Mouse (Mus musculus) urinary bladder, postnatal 10 days (tissue): ENCODE results near the gene Nsd1.
A peak's percentile ranks its signal among the peaks of the same experiment; 100 is the strongest.
"Not testable (repeated sequence)": the region's sequence is repeated elsewhere in the genome, so short reads cannot be mapped to it uniquely, and the experiment has no call there.

Source experiments
- DNase-seq: peaks from one replicate; pipeline ENCODE4 v3.0.0; 2022; ENCODE audit warnings: low spot score

Nsd1 gene

DNA sequence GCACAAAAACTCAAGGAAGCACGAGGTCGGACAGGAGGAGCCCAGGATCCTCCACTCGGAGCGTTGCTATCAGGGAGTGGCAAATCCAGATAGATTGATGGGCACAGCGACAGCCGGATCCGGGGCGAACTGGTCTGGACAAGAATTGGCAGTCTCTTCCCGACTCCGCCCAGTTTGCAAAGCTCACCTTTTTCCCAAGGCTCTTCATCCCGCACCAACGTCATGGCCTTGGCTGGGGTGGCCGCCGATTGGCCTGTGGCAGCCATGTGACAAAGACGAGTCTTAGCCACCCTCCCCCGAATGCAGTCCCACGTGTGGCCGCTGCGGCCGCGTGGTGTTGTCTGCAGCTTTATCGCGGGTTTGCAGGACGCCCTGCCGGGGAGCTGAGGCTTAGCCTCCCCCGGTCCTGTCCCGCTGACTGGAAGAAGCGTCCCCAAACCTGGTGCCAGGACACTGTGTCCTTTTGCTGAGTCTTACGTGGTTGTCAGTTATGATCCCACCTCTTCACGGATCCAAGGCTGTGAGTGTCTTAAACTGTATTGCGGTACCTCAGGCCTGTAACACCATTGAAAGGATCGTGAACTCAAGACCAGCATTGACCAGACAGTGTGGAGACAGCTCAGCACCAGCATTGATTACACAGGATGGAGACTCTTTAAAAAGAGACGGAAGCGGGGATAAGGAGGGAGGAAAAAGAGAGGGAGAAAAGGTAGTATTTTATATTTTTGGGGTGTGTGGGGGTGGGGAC is 19.3 kb upstream of the Nsd1 start:
- DNase-seq, result peak; percentile 82

DNA sequence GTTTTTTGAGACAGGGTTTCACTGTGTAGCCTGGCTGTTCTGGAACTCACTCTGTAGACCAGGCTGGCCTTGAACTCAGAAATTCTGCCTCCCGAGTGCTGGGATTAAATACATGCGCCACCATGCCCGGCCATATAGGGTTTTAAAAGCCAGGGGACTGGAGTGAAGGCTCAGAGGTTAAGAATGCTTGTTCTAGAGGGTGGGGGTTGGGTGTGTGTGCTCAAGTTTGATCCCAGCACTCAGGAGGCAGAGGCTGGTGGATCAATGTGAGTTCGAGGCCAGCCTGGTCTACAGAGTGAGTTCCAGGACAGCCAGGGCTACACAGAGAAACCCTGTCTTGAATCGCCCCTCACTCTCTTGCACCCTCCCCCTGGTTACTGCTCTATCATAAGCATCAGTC is 18.0 kb upstream of the Nsd1 start:
- DNase-seq, result no peak

DNA sequence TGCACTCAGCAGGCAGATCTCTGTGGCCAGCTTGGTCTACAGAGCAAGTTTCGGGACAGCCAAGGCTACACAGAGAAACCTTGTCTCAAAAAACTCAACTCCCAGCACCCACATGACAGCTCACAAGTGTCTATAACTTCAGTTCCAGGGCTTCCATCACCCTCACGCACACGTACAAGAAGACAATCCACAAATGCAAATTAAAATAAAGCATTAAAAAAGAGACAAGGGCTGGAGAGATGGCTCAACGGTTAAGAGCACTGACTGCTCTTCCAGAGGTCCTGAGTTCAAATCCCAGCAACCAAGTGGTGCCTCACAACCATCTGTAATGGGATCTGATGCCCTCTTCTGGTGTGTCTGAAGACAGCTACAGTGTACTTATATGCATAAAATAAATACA is 6.8 kb upstream of the Nsd1 start:
- DNase-seq, result not testable (repeated sequence)

DNA sequence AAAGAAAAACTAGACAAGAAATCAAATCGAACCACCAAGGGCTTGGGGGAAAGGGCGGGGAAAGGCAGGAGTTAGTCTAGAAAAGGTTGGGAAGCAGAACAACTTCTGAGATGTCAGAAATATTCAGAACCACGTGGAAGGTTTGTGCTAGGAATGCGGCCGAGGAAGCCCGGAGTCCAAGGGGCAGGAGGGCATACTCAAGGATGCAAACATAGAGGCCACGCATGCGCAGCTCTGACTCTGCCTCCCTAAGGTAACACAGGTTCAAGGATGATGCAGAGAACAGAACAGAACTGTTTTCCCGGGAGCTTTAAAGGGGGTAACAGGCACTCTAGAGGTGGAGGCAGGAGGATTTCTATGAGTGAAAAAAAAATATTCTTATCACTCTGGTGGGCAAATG is 5.8 kb upstream of the Nsd1 start:
- no peak for DNase-seq

DNA sequence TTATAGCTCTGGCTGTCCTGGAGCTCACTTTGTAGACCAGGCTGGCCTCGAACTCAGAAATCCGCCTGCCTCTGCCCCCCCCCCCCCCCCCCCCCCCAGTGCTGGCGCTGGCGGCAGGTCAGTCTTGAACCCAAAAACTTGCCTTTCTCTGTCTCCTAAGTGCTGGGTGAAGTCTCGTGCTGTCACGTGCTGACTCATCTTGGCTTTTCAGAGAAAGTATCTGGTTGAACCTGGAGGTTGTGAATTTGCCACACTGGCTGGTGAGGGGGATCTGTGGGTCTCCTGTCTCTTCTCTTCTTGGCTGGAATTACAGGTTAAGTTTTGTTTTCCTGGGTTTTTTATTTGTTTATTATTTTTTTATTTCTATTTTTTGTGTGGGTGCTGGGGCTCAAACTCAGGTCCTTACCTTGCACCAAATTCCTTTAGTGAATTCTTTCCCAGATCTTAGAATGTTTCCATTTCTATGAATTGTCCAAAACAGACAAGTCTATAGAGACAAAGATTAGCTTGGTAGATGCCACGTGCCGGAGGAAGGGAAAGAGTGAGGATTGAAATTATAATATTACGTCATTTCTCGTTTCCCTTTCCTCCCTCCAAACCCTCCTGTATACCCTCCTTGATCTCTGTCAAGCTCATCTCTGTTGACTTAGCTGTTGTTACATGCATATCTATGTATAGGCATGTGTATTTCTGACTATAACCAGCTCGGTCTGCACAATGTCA is 4.8 kb upstream of the Nsd1 start:
- no peak for DNase-seq

DNA sequence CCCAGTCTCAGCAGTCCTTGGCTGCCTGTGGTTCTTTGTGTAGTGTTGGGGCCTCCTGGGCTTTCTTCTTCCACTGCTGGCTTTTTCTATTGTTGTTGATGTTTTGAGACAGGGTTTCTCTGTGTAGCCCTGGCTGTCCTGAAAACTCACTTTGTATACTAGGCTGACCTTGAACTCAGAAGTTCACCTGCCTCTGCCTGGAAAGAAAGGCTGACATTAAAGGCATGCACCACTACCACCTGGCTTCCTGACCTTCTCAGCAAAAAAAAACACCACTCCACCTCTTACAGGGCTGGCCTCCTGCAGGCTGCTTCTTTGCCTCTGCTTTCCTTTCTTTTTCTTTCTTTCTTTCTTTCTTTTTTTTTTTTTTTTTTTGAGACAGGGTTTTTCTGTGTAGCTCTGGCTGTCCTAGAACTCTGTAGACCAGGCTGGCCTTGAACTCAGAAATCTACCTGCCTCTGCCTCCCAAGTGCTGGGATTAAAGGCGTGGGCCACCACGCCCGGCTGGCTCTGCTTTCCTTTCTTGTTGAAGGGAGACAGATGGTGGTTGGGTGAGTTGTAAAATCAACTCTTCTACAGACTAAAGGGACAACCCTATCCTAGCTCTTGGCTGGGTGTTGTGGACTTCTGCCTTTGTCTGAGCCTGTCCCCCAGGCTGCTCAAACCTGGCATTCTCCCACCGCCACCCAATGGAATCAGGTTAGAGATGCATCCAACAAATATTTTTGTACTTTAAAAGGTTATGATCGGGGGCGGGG is 4.0 kb upstream of the Nsd1 start:
- DNase-seq, result no peak

DNA sequence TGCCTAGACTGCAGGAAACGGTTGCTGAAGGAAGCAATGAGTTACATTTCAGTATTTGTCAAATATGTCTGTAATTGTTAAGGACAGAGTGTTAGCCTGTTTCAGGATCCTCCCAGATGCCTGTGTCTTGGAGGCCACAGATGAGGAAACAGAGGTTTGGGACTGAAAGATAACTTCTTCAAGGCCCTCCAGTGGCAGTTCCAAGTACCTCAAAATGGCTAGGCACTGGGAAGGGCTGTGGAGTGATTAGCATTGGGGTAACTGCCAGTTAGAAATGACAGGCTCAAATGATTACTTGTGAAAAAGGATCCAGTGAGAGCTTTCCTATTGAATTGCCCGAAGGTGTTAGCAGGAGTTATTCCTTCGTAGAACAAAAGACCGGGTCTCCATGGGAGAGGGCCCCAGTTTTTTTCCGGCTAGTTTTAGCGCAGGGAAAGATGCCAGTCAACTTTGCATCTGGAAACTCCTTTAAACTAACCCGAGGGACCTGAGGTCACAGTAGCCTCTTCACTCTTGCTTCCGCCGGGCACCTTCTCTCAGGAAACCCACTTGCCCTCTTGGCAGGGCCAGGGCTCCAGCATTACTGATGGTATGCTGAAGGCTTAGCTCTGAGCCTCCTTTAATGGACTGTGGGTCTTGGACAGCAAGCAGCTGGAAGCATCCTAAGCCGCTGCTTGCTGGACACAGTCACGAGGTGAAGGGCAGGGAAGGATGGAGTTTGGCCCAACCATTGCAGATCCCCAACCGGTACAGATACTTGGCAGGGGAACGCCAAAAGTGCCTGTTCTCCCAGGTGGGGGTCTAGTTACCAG is 539 bp upstream of the Nsd1 start:
- DNase-seq, result no peak

DNA sequence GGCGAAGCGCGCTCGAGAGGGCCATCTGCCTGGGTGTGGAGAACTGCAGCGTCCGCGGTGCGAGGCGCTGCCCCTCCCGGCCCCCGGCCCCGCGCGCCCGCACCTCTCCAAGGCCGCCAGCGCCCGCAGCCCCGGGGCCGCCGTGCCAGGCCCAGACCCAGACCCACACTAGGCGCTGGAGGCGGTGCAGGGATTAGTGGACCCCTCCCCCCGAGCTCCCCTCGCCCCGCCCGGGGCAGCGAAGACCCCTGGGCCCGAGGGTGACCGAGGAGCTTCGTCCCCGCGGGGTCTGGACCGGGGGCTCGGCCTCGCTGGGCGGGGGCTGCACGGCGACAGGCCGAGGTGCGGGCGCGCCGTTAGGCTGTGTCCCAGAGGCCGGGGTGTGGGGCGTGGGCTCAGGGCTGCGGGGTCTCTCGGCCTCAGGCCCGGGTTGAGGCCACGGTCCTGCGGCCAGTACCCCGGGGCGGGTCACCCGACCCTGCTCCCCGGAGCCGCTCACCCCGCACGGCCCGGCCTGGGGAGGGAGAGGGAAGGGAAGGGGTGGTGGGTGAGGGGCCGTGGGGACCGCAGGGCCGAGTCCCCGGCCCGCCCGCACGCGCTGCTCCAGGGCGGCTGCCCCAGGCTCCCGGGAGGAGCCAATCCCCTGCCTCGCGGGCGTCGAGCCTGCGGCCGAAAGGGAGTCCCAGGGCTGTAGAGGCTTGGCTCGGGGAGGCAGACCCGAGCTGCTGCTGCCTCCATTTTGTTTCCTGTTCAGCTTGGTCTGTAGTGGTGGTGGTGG is 800 bp downstream of the Nsd1 start:
- no peak for DNase-seq

DNA sequence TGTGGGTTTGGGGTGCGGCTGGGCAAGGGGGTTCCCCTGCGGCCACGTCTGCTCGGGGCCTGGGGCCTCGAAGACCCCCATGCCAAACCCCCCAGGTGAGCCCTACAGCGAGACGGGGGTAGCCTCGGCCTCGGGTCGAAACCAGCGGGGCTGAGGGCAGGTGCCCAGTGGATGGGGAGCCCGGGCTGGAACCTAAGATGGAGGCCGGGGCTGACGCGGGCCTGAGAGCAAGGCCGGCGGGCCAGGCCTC is 1.3 kb downstream of the Nsd1 start:
- no peak for DNase-seq

DNA sequence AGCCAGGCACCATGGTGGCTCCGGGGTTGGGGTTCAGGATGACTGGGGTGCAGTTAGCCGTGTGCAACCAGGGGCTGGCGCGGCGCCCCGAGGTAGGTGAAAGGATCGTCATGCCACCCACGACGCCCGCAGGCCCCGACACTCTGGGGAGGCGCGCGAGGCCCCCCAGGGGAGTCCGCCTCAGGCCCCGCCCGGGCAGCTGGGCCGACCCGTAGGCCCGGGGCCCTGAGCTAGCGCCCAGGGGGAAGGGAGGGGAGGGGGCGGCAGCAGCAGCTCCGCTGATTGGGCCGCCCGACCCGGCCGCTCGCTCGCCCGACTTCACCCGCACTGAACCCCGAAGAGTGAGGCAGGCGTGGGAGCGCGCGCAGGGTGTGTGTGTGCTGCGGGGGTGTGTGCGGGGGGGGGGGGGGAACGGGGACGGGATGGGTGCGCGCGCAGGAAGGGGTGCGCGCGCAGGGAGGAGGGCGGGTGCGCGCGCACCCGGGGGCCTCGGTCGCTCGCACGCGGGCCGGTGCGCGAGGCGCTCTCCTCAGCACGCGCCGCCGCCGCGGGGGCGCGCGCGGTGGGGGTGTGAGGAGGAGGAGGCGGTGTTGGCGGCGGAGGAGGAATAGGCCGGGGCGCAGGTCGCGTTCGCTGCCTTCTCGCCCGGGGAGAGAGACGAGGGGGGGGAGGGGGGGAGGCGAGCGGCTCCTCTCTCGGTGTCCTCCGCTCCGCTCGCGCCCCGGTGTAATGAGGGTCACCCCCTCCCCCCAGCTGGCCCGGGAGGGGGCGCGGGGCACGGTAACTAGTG is 1.8 kb downstream of the Nsd1 start:
- DNase-seq, result peak; percentile 56

DNA sequence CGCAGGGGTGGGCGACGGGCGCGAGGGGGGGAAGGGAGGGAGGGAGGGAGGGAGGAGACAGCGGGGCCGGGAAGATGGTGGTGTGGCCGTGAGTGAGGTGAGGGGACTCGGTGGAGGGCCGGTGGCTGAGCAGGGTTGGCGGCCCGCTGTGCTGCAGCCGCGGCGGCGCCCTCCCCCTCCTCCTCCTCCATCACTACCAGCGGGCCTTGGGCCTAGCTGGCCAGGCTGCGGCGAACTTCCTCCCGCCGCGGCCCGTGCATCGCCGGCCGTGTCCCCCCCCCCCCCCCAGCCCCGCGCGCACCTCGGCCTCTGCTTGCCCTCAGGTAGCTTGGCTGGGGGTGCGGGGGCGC is 2.4 kb downstream of the Nsd1 start:
- DNase-seq, result no peak

DNA sequence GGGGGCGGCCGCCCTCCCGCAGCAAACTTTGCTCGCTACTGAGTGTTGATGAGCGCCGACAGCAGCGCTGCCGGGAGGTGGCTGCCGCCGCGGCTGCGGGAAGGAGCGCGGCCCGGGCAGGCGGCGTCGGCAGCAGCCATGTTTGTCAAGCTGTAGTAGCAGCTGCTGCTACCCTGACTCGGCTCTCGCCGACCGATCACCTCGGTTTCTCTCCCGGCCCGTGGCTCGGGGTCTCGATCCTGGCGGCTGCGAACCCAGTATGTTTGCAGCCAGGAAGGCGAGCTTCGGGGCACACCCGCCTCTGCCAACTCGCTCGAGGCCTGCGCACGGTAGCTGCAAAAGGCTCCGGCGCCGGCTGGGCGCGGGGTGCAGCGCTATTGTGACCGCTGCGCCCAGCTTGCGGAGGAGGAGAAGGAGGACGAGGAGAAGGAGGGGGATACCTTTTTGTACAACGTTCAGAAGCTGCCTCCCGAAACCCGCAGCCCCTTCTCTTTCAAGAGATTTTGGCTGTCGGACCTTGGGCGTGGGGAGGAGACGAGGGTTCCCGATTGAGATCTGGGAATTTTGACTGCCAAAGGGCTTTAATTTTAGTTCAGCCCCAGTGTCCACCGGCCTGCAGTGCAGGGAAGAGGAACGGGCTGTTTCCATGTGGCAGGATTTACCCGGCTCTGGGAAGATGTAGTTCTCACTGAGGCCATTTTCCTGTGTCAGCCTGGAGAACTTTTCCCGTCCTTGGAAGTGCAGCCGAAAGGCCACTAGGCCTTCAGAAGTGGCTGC is 3.0 kb downstream of the Nsd1 start:
- no peak for DNase-seq

DNA sequence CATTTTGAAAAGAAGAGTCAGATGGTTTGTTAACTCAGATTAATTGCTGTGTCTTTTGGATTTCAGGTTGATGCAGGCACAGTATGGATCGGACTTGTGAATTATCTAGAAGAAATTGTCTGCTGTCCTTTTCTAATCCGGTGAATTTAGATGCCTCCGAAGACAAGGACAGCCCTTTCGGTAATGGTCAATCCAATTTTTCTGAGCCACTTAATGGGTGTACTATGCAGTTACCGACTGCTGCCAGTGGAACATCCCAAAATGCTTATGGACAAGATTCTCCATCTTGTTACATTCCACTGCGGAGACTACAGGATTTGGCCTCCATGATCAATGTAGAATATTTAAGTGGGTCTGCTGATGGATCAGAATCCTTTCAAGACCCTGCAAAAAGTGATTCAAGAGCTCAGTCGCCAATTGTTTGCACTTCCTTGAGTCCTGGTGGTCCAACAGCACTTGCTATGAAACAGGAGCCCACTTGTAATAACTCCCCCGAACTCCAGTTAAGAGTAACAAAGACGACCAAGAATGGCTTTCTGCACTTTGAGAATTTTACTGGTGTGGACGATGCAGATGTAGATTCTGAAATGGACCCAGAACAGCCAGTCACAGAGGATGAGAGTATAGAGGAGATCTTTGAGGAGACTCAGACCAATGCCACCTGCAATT is 3.7 kb downstream of the Nsd1 start:
- DNase-seq, result no peak

DNA sequence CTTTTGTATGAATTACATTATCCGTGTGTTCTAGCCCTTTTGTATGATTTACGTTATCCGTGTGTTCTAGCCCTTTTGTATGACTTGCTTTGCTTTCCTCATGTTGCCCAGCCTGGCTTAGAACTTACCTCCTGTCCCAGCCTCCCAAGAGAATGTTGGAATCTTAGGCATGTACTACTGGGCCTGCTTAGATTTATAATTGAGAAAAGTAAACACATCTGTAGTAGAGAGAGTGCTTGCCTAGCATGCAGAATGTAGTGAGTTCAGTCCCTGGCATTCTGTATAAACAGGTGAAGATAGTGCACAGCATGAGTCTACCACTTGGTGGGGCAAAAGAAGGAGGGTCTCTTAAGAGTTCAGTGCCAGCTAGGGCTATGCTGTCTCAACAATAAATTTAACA is 14.8 kb downstream of the Nsd1 start:
- no peak for DNase-seq

DNA sequence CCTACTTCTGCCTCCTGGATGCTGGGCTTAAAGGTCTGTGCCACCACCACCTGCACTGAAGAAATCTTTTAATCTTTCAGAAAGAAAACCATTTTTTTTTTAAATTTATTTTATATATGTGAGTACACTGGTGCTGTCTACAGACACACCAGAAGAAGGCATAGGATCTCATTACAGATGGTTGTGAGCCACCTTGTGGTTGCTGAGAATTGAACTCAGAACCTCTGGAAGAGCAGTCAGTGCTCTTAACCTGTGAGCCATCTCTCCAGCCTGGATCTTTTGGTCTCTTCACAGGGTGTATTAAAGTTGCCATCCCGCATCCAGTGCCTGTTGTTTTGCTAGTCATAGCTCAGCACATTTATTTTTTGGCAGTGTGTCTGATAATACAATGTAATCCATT is 21.1 kb downstream of the Nsd1 start:
- no peak for DNase-seq

DNA sequence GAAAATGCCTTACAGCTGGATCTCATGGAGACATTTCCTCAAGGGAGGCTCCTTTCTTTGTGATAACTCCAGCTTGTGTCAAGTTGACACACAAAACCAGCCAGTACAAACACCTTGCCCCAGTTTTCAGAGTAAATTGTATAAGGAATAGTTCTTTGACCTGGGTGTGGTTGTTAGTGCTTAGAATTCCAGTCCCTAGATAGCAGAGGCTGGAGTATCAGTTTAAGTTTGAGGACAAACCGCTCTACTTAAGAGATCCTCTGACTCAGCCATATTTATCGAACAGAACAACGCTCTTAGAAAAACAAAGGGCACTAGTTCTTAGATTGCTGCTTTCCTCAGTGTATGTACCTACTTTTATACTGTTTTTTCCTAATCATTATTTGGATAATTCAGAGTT is 33.6 kb downstream of the Nsd1 start:
- DNase-seq, result no peak

DNA sequence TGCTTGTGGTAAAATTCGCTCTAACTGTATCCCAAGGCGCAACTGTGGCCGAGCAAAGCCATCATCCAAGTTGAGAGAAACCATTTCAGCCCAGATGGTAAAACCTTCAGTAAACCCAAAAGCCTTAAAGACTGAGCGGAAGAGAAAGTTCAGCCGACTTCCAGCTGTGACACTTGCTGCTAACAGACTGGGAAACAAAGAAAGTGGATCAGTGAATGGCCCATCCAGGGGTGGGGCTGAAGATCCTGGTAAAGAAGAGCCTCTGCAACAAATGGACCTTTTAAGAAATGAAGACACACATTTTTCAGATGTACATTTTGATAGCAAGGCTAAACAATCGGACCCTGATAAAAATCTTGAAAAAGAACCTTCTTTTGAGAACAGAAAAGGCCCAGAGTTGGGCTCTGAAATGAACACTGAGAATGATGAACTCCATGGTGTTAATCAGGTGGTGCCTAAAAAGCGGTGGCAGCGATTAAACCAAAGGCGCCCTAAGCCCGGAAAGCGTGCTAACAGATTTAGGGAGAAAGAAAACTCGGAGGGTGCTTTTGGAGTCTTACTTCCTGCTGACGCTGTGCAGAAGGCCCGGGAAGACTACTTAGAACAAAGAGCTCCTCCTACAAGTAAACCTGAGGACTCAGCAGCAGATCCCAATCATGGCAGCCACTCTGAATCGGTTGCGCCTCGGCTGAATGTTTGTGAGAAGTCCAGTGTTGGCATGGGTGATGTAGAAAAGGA is 37.9 kb downstream of the Nsd1 start:
- no peak for DNase-seq

DNA sequence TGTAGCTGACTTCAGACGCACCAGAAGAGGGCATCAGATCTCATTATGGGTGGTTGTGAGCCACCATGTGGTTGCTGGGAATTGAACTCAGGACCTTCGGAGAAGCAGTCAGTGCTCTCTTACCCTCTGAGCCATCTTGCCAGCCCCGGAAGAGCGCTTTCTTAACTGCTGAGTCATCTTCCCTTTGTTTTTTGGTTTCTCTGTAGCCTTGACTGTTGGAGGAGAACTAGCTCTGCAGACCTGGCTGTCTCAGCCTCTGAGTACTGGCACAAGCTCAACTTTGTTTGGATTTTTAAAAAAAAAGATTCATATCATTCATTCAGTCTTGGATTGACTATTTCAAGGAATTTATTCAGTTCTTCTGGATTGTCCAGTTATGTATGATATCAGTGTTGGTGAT is 39.7 kb downstream of the Nsd1 start:
- no peak for DNase-seq

DNA sequence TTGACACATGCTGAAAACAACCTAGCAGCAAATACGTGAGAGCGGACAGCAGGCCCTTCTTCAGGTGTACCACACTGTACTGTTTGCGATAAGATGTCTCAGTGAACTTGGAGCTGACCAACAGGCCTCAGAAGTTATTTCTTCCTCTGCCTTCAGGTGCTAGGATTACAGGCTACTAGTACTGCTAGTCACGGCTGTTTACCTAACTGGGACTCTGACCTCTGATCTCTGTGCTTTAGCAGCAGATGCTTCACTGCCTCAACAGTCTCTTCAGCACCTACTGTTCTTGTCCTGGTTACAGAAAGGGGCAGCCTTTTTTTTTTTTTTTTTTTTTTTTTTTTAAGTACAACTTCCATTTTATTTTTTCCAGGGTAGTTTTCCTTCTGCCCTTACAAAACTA is 43.2 kb downstream of the Nsd1 start:
- DNase-seq, result no peak
